Mouse (Mus musculus): Measurements from ENCODE around the gene Ppp1r9b. TPM values are rescaled to one million over a fixed set of nuclear protein-coding genes. Genes with fewer than 3 reads are reported as not detected.
"Not testable (repeated sequence)": the region's sequence is repeated elsewhere in the genome, so short reads cannot be mapped to it uniquely, and the experiment has no call there.

The Ppp1r9b gene
- total RNA-seq (2021) = 100 to 1,000 TPM; 273 to 276 TPM

GRCm38 (mm10) chr11:94990749-94991577 lies at the start of gene Ppp1r9b:
Gene Ppp1r9b (plus strand): TSS chr11:94991035.
- DNase-seq = peak; percentile 95
- intact Hi-C loops (cut with DNase I) = no loop called here

GRCm38 (mm10) chr11:94941121-94941520 lies 49.7 kb upstream of the Ppp1r9b start:
- no peak for DNase-seq
- intact Hi-C loops (cut with DNase I) = no loop called here

- intact Hi-C loops (cut with DNase I) = no loop called here
- no peak for DNase-seq
Observed at GRCm38 (mm10) chr11:94941776-94942175, 49.1 kb upstream of the Ppp1r9b start.

GRCm38 (mm10) chr11:94942282-94943023 lies 48.4 kb upstream of the Ppp1r9b start:
- peak; percentile 40 for DNase-seq
- intact Hi-C loops (cut with DNase I) = no loop called here

- intact Hi-C loops (cut with DNase I) = no loop called here
- no peak for DNase-seq
Observed at GRCm38 (mm10) chr11:94943054-94943453, 47.8 kb upstream of the Ppp1r9b start.

- DNase-seq = no peak
- intact Hi-C loops (cut with DNase I) = no loop called here
Observed at GRCm38 (mm10) chr11:94944295-94944694, 46.5 kb upstream of the Ppp1r9b start.

GRCm38 (mm10) chr11:94945236-94945635 lies 45.6 kb upstream of the Ppp1r9b start:
- DNase-seq = no peak
- intact Hi-C loops (cut with DNase I) = no loop called here

- intact Hi-C loops (cut with DNase I) = no loop called here
- no peak for DNase-seq
Observed at GRCm38 (mm10) chr11:94952169-94952568, 38.7 kb upstream of the Ppp1r9b start.

- intact Hi-C loops (cut with DNase I) = no loop called here
- DNase-seq = no peak
Observed at GRCm38 (mm10) chr11:94955103-94955502, 35.7 kb upstream of the Ppp1r9b start.

GRCm38 (mm10) chr11:94957693-94958064 lies 33.2 kb upstream of the Ppp1r9b start:
- DNase-seq = no peak
- intact Hi-C loops (cut with DNase I) = no loop called here

- intact Hi-C loops (cut with DNase I) = no loop called here
- peak; percentile 87 for DNase-seq
Observed at GRCm38 (mm10) chr11:94958065-94958858, 32.6 kb upstream of the Ppp1r9b start.

- intact Hi-C loops (cut with DNase I) = no loop called here
- DNase-seq = no peak
Observed at GRCm38 (mm10) chr11:94962534-94963101, 28.2 kb upstream of the Ppp1r9b start.

- no peak for DNase-seq
- intact Hi-C loops (cut with DNase I) = no loop called here
Observed at GRCm38 (mm10) chr11:94967419-94967818, 23.4 kb upstream of the Ppp1r9b start, which contains the start of gene Hils1. Gene Hils1 (plus strand): TSS chr11:94967593.

GRCm38 (mm10) chr11:94968187-94968586 lies 22.6 kb upstream of the Ppp1r9b start:
- intact Hi-C loops (cut with DNase I) = no loop called here
- peak; percentile 41 for DNase-seq

GRCm38 (mm10) chr11:94969709-94970108 lies 21.1 kb upstream of the Ppp1r9b start:
- intact Hi-C loops (cut with DNase I) = loop anchor here (2.0 to 5.0 kb wide), 2 partner anchors 32 to 239 kb away; partner anchors contain the start of gene Col1a1
- DNase-seq = not testable (repeated sequence)

- intact Hi-C loops (cut with DNase I) = loop anchor here (2.0 to 5.0 kb wide), 2 partner anchors 33 to 240 kb away; partner anchors contain the start of gene Col1a1
- DNase-seq = peak; percentile 70
Observed at GRCm38 (mm10) chr11:94970210-94970943, 20.5 kb upstream of the Ppp1r9b start.

- intact Hi-C loops (cut with DNase I) = loop anchor here (2.0 to 5.0 kb wide), 2 partner anchors 35 to 241 kb away; partner anchors contain the start of gene Col1a1
- no peak for DNase-seq
Observed at GRCm38 (mm10) chr11:94971895-94972615, 18.8 kb upstream of the Ppp1r9b start.

GRCm38 (mm10) chr11:94972887-94973286 lies 17.9 kb upstream of the Ppp1r9b start:
- no peak for DNase-seq
- intact Hi-C loops (cut with DNase I) = loop anchor here (5.0 kb wide), 1 partner anchor 36 kb away; the partner anchor contains the start of gene Col1a1

- intact Hi-C loops (cut with DNase I) = loop anchor here (5.0 kb wide), 1 partner anchor 36 kb away; the partner anchor contains the start of gene Col1a1
- DNase-seq = peak; percentile 53
Observed at GRCm38 (mm10) chr11:94973313-94973712, 17.5 kb upstream of the Ppp1r9b start.
